Mouse (Mus musculus): Measurements from ENCODE around the gene Edem1. TPM values are rescaled to one million over a fixed set of nuclear protein-coding genes. Genes with fewer than 3 reads are reported as not detected.

Gene Edem1
- 24.1 and 27.9 TPM in 2 replicates for polyA plus RNA-seq (2014; fragmentation: Nextera tagmentation; extraction: Ambion mirVana)

GRCm38 (mm10) chr6:108828234-108828868 lies at the start of gene Edem1:
Edem1 (plus strand) TSS chr6:108828641.
- H3K36me3 ChIP-seq (ENCODE audit: control insufficient read depth, insufficient read depth, low read length), result peaks cover 8% of the 10 kb centered on the region; the same call in 1 of the 2 replicates
- H3K27ac ChIP-seq (replicated peaks; ENCODE audit: low read depth, low read length), result peak within 1 kb of the TSS; percentile 87
- H3K27me3 ChIP-seq (replicated peaks; ENCODE audit: control insufficient read depth, insufficient read depth, low read length), result no peaks in the 10 kb centered on the region
- H3K4me2 ChIP-seq (ENCODE audit: low read depth, low read length), result peak within 1 kb of the TSS; percentile 76
- peaks cover 9% of the 10 kb centered on the region for H3K4me1 ChIP-seq (ENCODE audit: control insufficient read depth, insufficient read depth, low read length)
- DNase-seq (ENCODE audit: low spot score) (peak; percentile 98), ATAC-seq (ENCODE audit: low read depth) (peak; percentile 98)
- under 1% methylated on average over 52 of the region's 67 CpGs for WGBS
- H3K9ac ChIP-seq (ENCODE audit: low read depth, low read length), result peak within 1 kb of the TSS; percentile 93
- peak within 1 kb of the TSS; percentile 97 for H3K4me3 ChIP-seq (ENCODE audit: low read depth, low read length)
- no peaks in the 10 kb centered on the region for H3K9me3 ChIP-seq (ENCODE audit: control insufficient read depth, low read length)

- Histone ChIP-seq H3K9ac (ENCODE audit: low read depth, low read length) (no peak overlapping the region), H3K36me3 (ENCODE audit: control insufficient read depth, insufficient read depth, low read length) (no peaks in the 10 kb centered on the region), H3K4me3 (ENCODE audit: low read depth, low read length) (no peak overlapping the region), H3K27ac (replicated peaks; ENCODE audit: low read depth, low read length) (no peak overlapping the region), H3K9me3 (ENCODE audit: control insufficient read depth, low read length) (no peaks in the 10 kb centered on the region), H3K27me3 (replicated peaks; ENCODE audit: control insufficient read depth, insufficient read depth, low read length) (no peaks in the 10 kb centered on the region), H3K4me1 (ENCODE audit: control insufficient read depth, insufficient read depth, low read length) (peaks cover 10% of the 10 kb centered on the region), H3K4me2 (ENCODE audit: low read depth, low read length) (no peak overlapping the region)
- 62% methylated on average over 6 of the region's 6 CpGs for WGBS
- DNase-seq (ENCODE audit: low spot score), result no peak
- no peak for ATAC-seq (ENCODE audit: low read depth)
Measured at GRCm38 (mm10) chr6:108781865-108782264, 46.6 kb upstream of the Edem1 start.

- Histone ChIP-seq H3K27me3 (replicated peaks; ENCODE audit: control insufficient read depth, insufficient read depth, low read length) (no peaks in the 10 kb centered on the region), H3K9ac (ENCODE audit: low read depth, low read length) (peak within 1 kb of the TSS; percentile 97), H3K36me3 (ENCODE audit: control insufficient read depth, insufficient read depth, low read length) (no peaks in the 10 kb centered on the region), H3K4me2 (ENCODE audit: low read depth, low read length) (peak within 1 kb of the TSS; percentile 69), H3K27ac (replicated peaks; ENCODE audit: low read depth, low read length) (peak within 1 kb of the TSS; percentile 87), H3K4me1 (ENCODE audit: control insufficient read depth, insufficient read depth, low read length) (peaks cover 10% of the 10 kb centered on the region), H3K9me3 (ENCODE audit: control insufficient read depth, low read length) (no peaks in the 10 kb centered on the region), H3K4me3 (ENCODE audit: low read depth, low read length) (peak within 1 kb of the TSS; percentile 85)
- ATAC-seq (ENCODE audit: low read depth) (peak; percentile 97), DNase-seq (ENCODE audit: low spot score) (peak; percentile 96)
- 16% methylated on average over 21 of the region's 36 CpGs for WGBS
Measured at GRCm38 (mm10) chr6:108782526-108783183, 45.8 kb upstream of the Edem1 start, which contains the start of gene Arl8b. Arl8b (plus strand) TSS chr6:108783099.

GRCm38 (mm10) chr6:108783184-108783881 lies 45.1 kb upstream of the Edem1 start:
- ATAC-seq (ENCODE audit: low read depth) (peak; percentile 62), DNase-seq (ENCODE audit: low spot score) (peak; percentile 36)
- Histone ChIP-seq H3K4me2 (ENCODE audit: low read depth, low read length) (peak overlapping the region; percentile 69), H3K27me3 (replicated peaks; ENCODE audit: control insufficient read depth, insufficient read depth, low read length) (no peaks in the 10 kb centered on the region), H3K4me3 (ENCODE audit: low read depth, low read length) (peak overlapping the region; percentile 85), H3K36me3 (ENCODE audit: control insufficient read depth, insufficient read depth, low read length) (no peaks in the 10 kb centered on the region), H3K4me1 (ENCODE audit: control insufficient read depth, insufficient read depth, low read length) (peaks cover 10% of the 10 kb centered on the region), H3K9me3 (ENCODE audit: control insufficient read depth, low read length) (no peaks in the 10 kb centered on the region), H3K27ac (replicated peaks; ENCODE audit: low read depth, low read length) (peak overlapping the region; percentile 87), H3K9ac (ENCODE audit: low read depth, low read length) (peak overlapping the region; percentile 97)
- WGBS, result 1% methylated on average over 37 of the region's 57 CpGs

- peak; percentile 51; the same call in 1 of the 2 replicates for ATAC-seq (ENCODE audit: low read depth)
- no peak overlapping the region for H3K27ac ChIP-seq (replicated peaks; ENCODE audit: low read depth, low read length)
- WGBS, result 32% methylated on average over 11 of the region's 11 CpGs
Measured at GRCm38 (mm10) chr6:108784056-108784455, 44.4 kb upstream of the Edem1 start.

GRCm38 (mm10) chr6:108784796-108785195 lies 43.6 kb upstream of the Edem1 start:
- H3K9me3 ChIP-seq (ENCODE audit: control insufficient read depth, low read length), result no peaks in the 10 kb centered on the region
- no peak for DNase-seq (ENCODE audit: low spot score)
- no peaks in the 10 kb centered on the region for H3K36me3 ChIP-seq (ENCODE audit: control insufficient read depth, insufficient read depth, low read length)
- peak overlapping the region; percentile 97; the same call in 1 of the 2 replicates for H3K9ac ChIP-seq (ENCODE audit: low read depth, low read length)
- peak overlapping the region; percentile 85; the same call in 1 of the 2 replicates for H3K4me3 ChIP-seq (ENCODE audit: low read depth, low read length)
- no peak overlapping the region for H3K27ac ChIP-seq (replicated peaks; ENCODE audit: low read depth, low read length)
- ATAC-seq (ENCODE audit: low read depth), result no peak
- 72% methylated on average over 5 of the region's 5 CpGs for WGBS
- H3K27me3 ChIP-seq (replicated peaks; ENCODE audit: control insufficient read depth, insufficient read depth, low read length), result no peaks in the 10 kb centered on the region
- H3K4me2 ChIP-seq (ENCODE audit: low read depth, low read length), result peak overlapping the region; percentile 69
- peaks cover 10% of the 10 kb centered on the region for H3K4me1 ChIP-seq (ENCODE audit: control insufficient read depth, insufficient read depth, low read length)

More at GRCm38 (mm10) chr6:108784056-108784455, 44.4 kb upstream of the Edem1 start:
- Histone ChIP-seq H3K4me3 (ENCODE audit: low read depth, low read length) (peak overlapping the region; percentile 85), H3K9ac (ENCODE audit: low read depth, low read length) (peak overlapping the region; percentile 97), H3K4me1 (ENCODE audit: control insufficient read depth, insufficient read depth, low read length) (peaks cover 10% of the 10 kb centered on the region), H3K9me3 (ENCODE audit: control insufficient read depth, low read length) (no peaks in the 10 kb centered on the region), H3K27me3 (replicated peaks; ENCODE audit: control insufficient read depth, insufficient read depth, low read length) (no peaks in the 10 kb centered on the region), H3K4me2 (ENCODE audit: low read depth, low read length) (peak overlapping the region; percentile 69), H3K36me3 (ENCODE audit: control insufficient read depth, insufficient read depth, low read length) (no peaks in the 10 kb centered on the region)
- peak; percentile 66 for DNase-seq (ENCODE audit: low spot score)

- H3K9me3 ChIP-seq (ENCODE audit: control insufficient read depth, low read length), result no peaks in the 10 kb centered on the region
- 89% methylated on average over 3 of the region's 3 CpGs for WGBS
- DNase-seq (ENCODE audit: low spot score) (no peak), ATAC-seq (ENCODE audit: low read depth) (no peak)
- H3K27ac ChIP-seq (replicated peaks; ENCODE audit: low read depth, low read length), result no peak overlapping the region
- H3K36me3 ChIP-seq (ENCODE audit: control insufficient read depth, insufficient read depth, low read length), result 0 out of 2 replicates have a peak, but pooled peaks cover 2% of the 10 kb centered on the region
- no peaks in the 10 kb centered on the region for H3K27me3 ChIP-seq (replicated peaks; ENCODE audit: control insufficient read depth, insufficient read depth, low read length)
- H3K4me3 ChIP-seq (ENCODE audit: low read depth, low read length), result no peak overlapping the region
- no peak overlapping the region for H3K4me2 ChIP-seq (ENCODE audit: low read depth, low read length)
- peaks cover 10% of the 10 kb centered on the region for H3K4me1 ChIP-seq (ENCODE audit: control insufficient read depth, insufficient read depth, low read length)
- no peak overlapping the region for H3K9ac ChIP-seq (ENCODE audit: low read depth, low read length)
Measured at GRCm38 (mm10) chr6:108785551-108785950, 42.9 kb upstream of the Edem1 start.

GRCm38 (mm10) chr6:108791498-108791897 lies 36.9 kb upstream of the Edem1 start:
- Histone ChIP-seq H3K36me3 (ENCODE audit: control insufficient read depth, insufficient read depth, low read length) (0 out of 2 replicates have a peak, but pooled peaks cover 4% of the 10 kb centered on the region), H3K4me3 (ENCODE audit: low read depth, low read length) (no peak overlapping the region), H3K4me2 (ENCODE audit: low read depth, low read length) (no peak overlapping the region), H3K27ac (replicated peaks; ENCODE audit: low read depth, low read length) (no peak overlapping the region), H3K9me3 (ENCODE audit: control insufficient read depth, low read length) (no peaks in the 10 kb centered on the region), H3K9ac (ENCODE audit: low read depth, low read length) (no peak overlapping the region), H3K27me3 (replicated peaks; ENCODE audit: control insufficient read depth, insufficient read depth, low read length) (no peaks in the 10 kb centered on the region), H3K4me1 (ENCODE audit: control insufficient read depth, insufficient read depth, low read length) (peaks cover 6% of the 10 kb centered on the region; the same call in 1 of the 2 replicates)
- DNase-seq (ENCODE audit: low spot score) (no peak), ATAC-seq (ENCODE audit: low read depth) (no peak)
- 82% methylated on average over 5 of the region's 5 CpGs for WGBS
